Mouse (Mus musculus) ES-Bruce4 (cell line): ENCODE results near the gene Dynlt1f. TPM values are rescaled to one million over a fixed set of nuclear protein-coding genes. Genes with fewer than 3 reads are reported as not detected.
"Not testable (repeated sequence)": the region's sequence is repeated elsewhere in the genome, so short reads cannot be mapped to it uniquely, and the experiment has no call there.

Experiments used
- H3K27ac ChIP-seq: 2 replicates; pipeline ENCODE4 v1.5.1; 2012; ENCODE audit warnings: low read length, inconsistent platforms; ENCODE audit not compliant: insufficient read depth
- H3K27me3 ChIP-seq: 2 replicates; pipeline ENCODE4 v1.6.1; 2012; ENCODE audit warnings: mild to moderate bottlenecking, low read length, inconsistent platforms; ENCODE audit not compliant: control insufficient read depth, poor library complexity, insufficient read depth, severe bottlenecking
- H3K36me3 ChIP-seq: 2 replicates; pipeline ENCODE4 v1.6.1; 2012; ENCODE audit warnings: inconsistent platforms, mild to moderate bottlenecking, low read length, moderate library complexity; ENCODE audit not compliant: control insufficient read depth, poor library complexity, insufficient read depth, severe bottlenecking
- H3K4me1 ChIP-seq: one replicate; pipeline ENCODE4 v1.8.1; 2011; ENCODE audit warnings: low read length; ENCODE audit not compliant: control insufficient read depth, insufficient read depth
- H3K4me3 ChIP-seq: 2 replicates; pipeline ENCODE4 v1.5.1; 2011; ENCODE audit warnings: low read depth, mild to moderate bottlenecking, low read length
- H3K9ac ChIP-seq: 2 replicates; pipeline ENCODE4 v1.6.1; 2012; ENCODE audit warnings: low read depth, mild to moderate bottlenecking, inconsistent platforms; ENCODE audit not compliant: poor library complexity, severe bottlenecking
- H3K9me3 ChIP-seq: replicated peaks from 2 replicates; pipeline ENCODE4 v1.6.1; 2012; ENCODE audit warnings: mild to moderate bottlenecking, low read length, inconsistent platforms; ENCODE audit not compliant: control insufficient read depth, poor library complexity, insufficient read depth, severe bottlenecking
- CTCF ChIP-seq: IDR thresholded peaks from one replicate; pipeline ENCODE4 v1.8.1; 2011; ENCODE audit warnings: low read depth, low read length
- EP300 ChIP-seq: IDR thresholded peaks from 2 replicates; pipeline ENCODE4 v1.6.1; 2011; ENCODE audit warnings: low read depth, low read length; ENCODE audit not compliant: insufficient read depth
- POLR2A ChIP-seq: IDR thresholded peaks from one replicate; pipeline ENCODE4 v1.8.1; 2011; ENCODE audit warnings: low read length; ENCODE audit not compliant: insufficient read depth
- polyA plus RNA-seq: library from polyadenylated mRNA; stranded (reverse); fragments of >200 nt; gene quantifications from 2 replicates; pipeline ENCODE4 v1.2.4, GENCODE M21; 2011; ENCODE audit warnings: low read depth; ENCODE audit not compliant: missing spikeins, insufficient read depth, insufficient read length

Dynlt1f gene
- polyA plus RNA-seq, 1 experiment, result 168 TPM

GRCm38 (mm10) chr17:6636861-6637260, 18.8 kb downstream of the Dynlt1f start:
- H3K9ac ChIP-seq, result no peak overlapping the region
- TF ChIP-seq CTCF (no peak), POLR2A (no peak), EP300 (no peak)
- no peak overlapping the region for H3K4me3 ChIP-seq
- no peaks in the 10 kb centered on the region for H3K36me3 ChIP-seq
- H3K9me3 ChIP-seq, result no peaks in the 10 kb centered on the region
- H3K4me1 ChIP-seq, result no peaks in the 10 kb centered on the region
- no peak overlapping the region for H3K27ac ChIP-seq
- H3K27me3 ChIP-seq, result no peaks in the 10 kb centered on the region

GRCm38 (mm10) chr17:6635781-6636180, 19.9 kb downstream of the Dynlt1f start:
- H3K36me3 ChIP-seq, H3K27ac ChIP-seq, H3K4me1 ChIP-seq, H3K9me3 ChIP-seq, H3K4me3 ChIP-seq, H3K9ac ChIP-seq, H3K27me3 ChIP-seq: not testable (repeated sequence)

GRCm38 (mm10) chr17:6632850-6633249, 22.9 kb downstream of the Dynlt1f start:
- H3K4me3 ChIP-seq, H3K9ac ChIP-seq, H3K4me1 ChIP-seq, H3K27ac ChIP-seq, H3K9me3 ChIP-seq, H3K27me3 ChIP-seq, H3K36me3 ChIP-seq: not testable (repeated sequence)

GRCm38 (mm10) chr17:6630398-6630797, 25.3 kb downstream of the Dynlt1f start:
- H3K9me3 ChIP-seq, H3K4me3 ChIP-seq, H3K36me3 ChIP-seq, H3K4me1 ChIP-seq, H3K27ac ChIP-seq, H3K27me3 ChIP-seq, H3K9ac ChIP-seq: not testable (repeated sequence)

GRCm38 (mm10) chr17:6624926-6625558, 30.7 kb downstream of the Dynlt1f start:
- not testable (repeated sequence) for H3K9me3 ChIP-seq, H3K27ac ChIP-seq, H3K9ac ChIP-seq, H3K27me3 ChIP-seq, H3K36me3 ChIP-seq, H3K4me3 ChIP-seq, H3K4me1 ChIP-seq

GRCm38 (mm10) chr17:6621976-6622375, 33.7 kb downstream of the Dynlt1f start:
- not testable (repeated sequence) for H3K27ac ChIP-seq, H3K4me3 ChIP-seq, H3K36me3 ChIP-seq, H3K27me3 ChIP-seq, H3K9ac ChIP-seq, H3K4me1 ChIP-seq, H3K9me3 ChIP-seq

- not testable (repeated sequence) for H3K4me1 ChIP-seq, H3K9ac ChIP-seq
These were observed 34.8 kb downstream of the Dynlt1f start for GRCm38 (mm10) chr17:6620730-6621451.

GRCm38 (mm10) chr17:6620035-6620434, 35.7 kb downstream of the Dynlt1f start:
- not testable (repeated sequence) for H3K9ac ChIP-seq, H3K36me3 ChIP-seq, H3K4me3 ChIP-seq, H3K4me1 ChIP-seq, H3K27me3 ChIP-seq, H3K9me3 ChIP-seq, H3K27ac ChIP-seq

More at GRCm38 (mm10) chr17:6620730-6621451, 34.8 kb downstream of the Dynlt1f start:
- H3K9me3 ChIP-seq, H3K27me3 ChIP-seq, H3K36me3 ChIP-seq, H3K4me3 ChIP-seq, H3K27ac ChIP-seq: not testable (repeated sequence)

- H3K4me3 ChIP-seq, H3K27me3 ChIP-seq, H3K27ac ChIP-seq, H3K36me3 ChIP-seq, H3K9ac ChIP-seq, H3K9me3 ChIP-seq, H3K4me1 ChIP-seq: not testable (repeated sequence)
These were observed 36.4 kb downstream of the Dynlt1f start for GRCm38 (mm10) chr17:6619271-6619670.
